Mouse (Mus musculus) urinary bladder, postnatal 14 days (tissue): ENCODE results near the gene Tmprss13.

ENCODE experiments used
- DNase-seq: peaks from one replicate; pipeline ENCODE4 v3.0.0; 2021; ENCODE audit warnings: low spot score

The Tmprss13 gene

DNA sequence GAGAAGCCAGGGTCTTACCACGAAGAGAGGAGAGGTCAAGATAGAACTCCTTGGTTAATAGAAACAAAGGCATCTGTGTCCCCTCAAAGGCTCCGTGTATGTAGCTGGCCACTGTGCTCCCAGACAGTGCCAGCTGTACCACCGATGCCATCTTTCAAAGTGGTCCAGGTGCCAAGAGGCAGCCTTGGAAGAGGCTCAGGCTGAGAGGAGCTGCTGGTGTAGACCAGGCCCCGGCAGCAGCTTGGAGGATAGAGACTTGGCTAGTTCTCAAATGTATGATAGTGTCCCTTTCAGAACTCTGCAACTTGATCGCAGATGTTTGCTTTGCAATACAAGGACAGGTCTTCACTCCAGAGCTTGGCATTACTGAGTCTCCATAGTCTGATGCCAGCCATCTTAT lies 63.4 kb downstream of the Tmprss13 start:
- DNase-seq, result no peak

DNA sequence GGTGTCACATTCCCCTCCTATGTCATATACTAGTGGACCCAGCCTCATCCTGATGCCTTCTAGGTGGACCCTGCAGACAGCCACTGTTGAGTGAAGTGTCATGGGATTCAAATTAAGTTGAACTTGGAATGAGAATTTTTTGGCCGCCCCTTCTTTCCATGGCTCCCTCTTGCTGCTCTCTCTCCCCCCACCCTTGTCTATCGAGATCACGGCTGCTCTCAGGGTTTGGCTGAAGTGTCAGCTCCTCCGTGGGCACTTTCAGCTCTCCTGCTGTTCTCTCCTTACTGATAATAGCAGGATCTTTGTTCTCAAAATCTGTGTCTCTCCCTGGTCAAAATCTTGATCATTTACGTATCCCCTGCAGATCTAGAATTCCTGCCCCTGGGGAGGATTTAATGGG lies 63.9 kb downstream of the Tmprss13 start:
- DNase-seq, result no peak

GRCm38 (mm10) chr9:45383883-45384282 lies 65.0 kb downstream of the Tmprss13 start:
- DNase-seq, result no peak

- no peak for DNase-seq
Observed at GRCm38 (mm10) chr9:45386698-45387097, 67.8 kb downstream of the Tmprss13 start.

DNA sequence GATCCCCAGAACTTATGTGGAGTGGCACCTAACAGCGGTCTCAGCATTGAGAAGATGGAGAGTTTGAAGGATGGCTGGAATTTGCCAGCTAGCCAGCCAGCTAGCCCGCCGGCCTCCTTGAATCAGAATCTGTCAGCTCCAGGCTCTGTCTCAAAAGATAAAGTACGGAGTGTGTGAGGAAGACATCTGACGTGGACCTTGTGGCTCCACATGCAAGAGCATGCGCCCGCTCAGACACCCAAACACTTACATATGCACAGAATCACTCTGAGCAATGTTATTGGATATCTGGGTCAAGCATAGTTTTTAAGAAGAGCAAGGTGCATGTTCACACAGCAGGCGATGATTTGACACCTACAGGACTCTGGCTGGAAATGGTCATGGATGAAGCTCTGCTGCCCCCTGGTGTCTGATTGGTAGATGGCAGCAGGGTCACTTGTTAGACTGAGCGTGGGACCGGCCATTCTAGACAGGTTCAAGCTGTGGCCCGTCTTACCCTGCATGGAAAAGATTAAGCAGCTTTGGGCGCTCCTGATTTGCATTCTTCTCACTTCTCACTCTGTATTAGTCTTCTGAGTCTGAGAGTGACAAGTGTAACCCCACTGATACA lies 69.6 kb downstream of the Tmprss13 start:
- peak; percentile 89 for DNase-seq

DNA sequence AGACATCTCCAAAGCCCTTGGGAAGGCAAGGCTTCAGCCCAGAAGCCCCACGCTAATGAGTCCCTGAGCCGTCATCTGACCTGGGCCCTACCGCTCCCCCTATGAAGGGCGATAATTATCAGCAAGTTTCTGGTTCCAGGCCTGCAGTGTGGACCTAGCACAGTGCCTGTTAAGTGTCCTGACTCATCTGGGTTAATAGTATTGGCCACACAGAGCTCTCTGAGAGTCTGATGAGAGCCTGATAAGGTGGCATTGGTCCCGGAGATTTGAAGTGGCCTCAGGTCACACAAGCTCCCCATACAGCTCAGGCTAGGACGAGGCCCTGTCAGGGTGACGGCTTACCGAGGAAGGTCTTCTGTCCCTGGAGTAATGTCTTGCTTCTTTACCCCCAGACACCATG lies 70.7 kb downstream of the Tmprss13 start:
- DNase-seq, result peak; percentile 56

GRCm38 (mm10) chr9:45391299-45391698 lies 72.4 kb downstream of the Tmprss13 start:
- no peak for DNase-seq

DNA sequence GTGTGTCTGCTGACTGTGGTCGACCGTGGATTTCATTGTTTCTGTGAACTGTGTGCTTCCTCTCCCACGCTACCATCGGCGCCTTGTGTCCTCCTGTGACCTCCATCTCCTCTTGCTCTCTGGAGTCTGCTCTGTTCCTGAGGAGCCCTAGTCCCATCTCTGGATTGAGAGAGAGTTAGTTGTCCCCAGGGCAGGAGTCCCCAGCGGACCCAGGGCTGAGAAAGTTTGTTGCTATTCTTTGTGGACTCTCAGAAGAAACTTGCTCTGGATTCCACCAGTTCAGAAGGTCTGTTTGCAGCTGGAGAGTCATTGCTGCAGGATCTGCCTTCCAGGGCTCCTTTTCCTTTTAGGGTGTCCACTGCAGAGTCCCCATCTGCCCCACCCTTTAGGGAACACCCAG lies 76.3 kb downstream of the Tmprss13 start:
- no peak for DNase-seq

DNA sequence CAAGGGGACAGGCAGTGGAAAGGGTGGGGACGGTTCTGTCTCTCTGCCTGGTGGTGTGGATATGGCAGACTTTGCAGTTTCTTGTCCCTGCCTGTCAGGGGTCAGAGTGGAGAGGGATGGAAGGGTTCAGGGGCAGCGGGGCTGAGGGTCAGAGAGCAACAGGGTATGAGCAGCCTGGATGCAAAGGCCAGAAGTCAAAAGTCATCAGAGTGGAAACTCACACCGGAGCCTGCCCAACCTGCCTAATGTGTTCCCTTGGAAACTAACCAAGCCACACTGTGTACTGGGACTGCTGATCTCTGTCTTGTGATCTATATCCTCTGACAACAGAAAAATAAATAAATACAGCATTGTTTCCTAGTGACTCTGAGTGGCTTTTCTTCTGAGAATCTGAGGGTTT lies 76.9 kb downstream of the Tmprss13 start:
- DNase-seq, result peak; percentile 12
